ENCODE assay signal across 14 mouse cellular contexts in the genomic region with DNA sequence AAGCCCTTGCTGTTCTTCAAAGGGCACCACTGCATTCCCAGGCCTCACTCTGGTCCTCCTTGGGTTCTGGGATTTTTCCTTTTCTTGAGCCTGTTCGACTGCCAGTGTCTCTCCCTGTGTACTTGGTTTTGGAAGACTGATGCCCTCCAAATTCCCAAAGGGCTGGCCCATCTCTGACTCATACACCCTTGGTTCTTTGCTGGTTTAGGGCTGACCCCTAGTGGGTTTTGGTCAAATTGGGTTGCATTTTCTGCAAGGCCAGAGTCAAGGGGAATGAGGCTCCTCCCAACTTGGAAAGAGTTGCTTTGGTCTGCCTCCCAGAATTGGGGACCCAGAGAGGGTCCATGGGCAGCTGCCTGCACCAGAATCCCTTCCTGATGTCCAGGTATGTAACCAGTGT. TPM values are rescaled to one million over a fixed set of nuclear protein-coding genes. Genes with fewer than 3 reads are reported as not detected.
A peak's percentile ranks its signal among the peaks of the same experiment; 100 is the strongest.
DNase-seq lines count a peak whose midpoint lies in the region; TF ChIP-seq lines count a peak whose summit lies in the region.
"Had no signal": no experiment of that assay in that cellular context is flagged by ENCODE, and none has a peak within 500 bp of the region (broad histone marks: within the 10 kb centered on the region; RNA-seq: fewer than 3 reads in every experiment).

No protein-coding gene starts in this region.

- WGBS in cerebellum, adult 2 months, result 50% methylated on average over 1 of the region's 1 CpGs

- H3K4me1 ChIP-seq in cerebellum, adult 2 months (ENCODE audit: control insufficient read depth, insufficient read depth, low read length), result no peaks in the 10 kb centered on the region
- H3K4me1 ChIP-seq: midbrain, embryonic 15.5 days; neural tube, embryonic 13.5 days had no signal

- peak; percentile 24 for DNase-seq in gastrocnemius, adult 18-20 months (ENCODE audit: low spot score)
- no peak for DNase-seq in gastrocnemius, postnatal 10 days
- DNase-seq in layer of hippocampus, adult 2 months (ENCODE audit: low spot score in 2 of 2), result no peak
- DNase-seq in layer of hippocampus, adult 9-10 months (ENCODE audit: low spot score), result no peak
- DNase-seq in heart, postnatal 10 days, result peak; percentile 4 to 9
- peak; percentile 2 for DNase-seq in skeletal muscle tissue, adult 2 months (ENCODE audit: low read depth, low spot score)
- no peak for DNase-seq in left cerebral cortex, postnatal 25 days (ENCODE audit: low spot score in 2 of 2)
- DNase-seq in cerebellum, adult 2 months, result no peak
- DNase-seq: cerebellum, postnatal 25 days; thymus, postnatal 25 days had no signal

- TF ChIP-seq CTCF in layer of hippocampus, adult 2 months (conservative IDR thresholded peaks at IDR 0.05), result peak; percentile 48
- no peak for TF ChIP-seq CTCF in cerebellum, adult 2 months (IDR thresholded peaks at IDR 0.05; ENCODE audit: borderline replicate concordance, insufficient read depth, low read depth, low read length)

- intact Hi-C loops in heart, postnatal 10 days (cut with DNase I), result no loop called here
- intact Hi-C loops in left cerebral cortex, postnatal 25 days (cut with DNase I), result no loop called here

- peak overlapping the region; percentile 80; the same call in 1 of the 2 replicates for H3K27ac ChIP-seq in layer of hippocampus, adult 2 months
- H3K27ac ChIP-seq in cerebellum, adult 2 months (ENCODE audit: insufficient read depth, low read length), result no peak overlapping the region
- H3K27ac ChIP-seq: forebrain, embryonic 15.5 days; midbrain, embryonic 15.5 days; neural tube, embryonic 13.5 days had no signal

- no peak overlapping the region for H3K4me3 ChIP-seq in layer of hippocampus, adult 2 months
- no peak overlapping the region for H3K4me3 ChIP-seq in cerebellum, adult 2 months (replicated peaks; ENCODE audit: insufficient read depth, low read depth, low read length)
- H3K4me3 ChIP-seq: forebrain, embryonic 15.5 days; midbrain, embryonic 15.5 days; neural tube, embryonic 13.5 days had no signal

- TF ChIP-seq POLR2A in cerebellum, adult 2 months (IDR thresholded peaks at IDR 0.05; ENCODE audit: borderline replicate concordance, insufficient read depth, low read length), result no peak

- no peaks in the 10 kb centered on the region for H3K27me3 ChIP-seq in cerebellum, adult 2 months (ENCODE audit: control insufficient read depth, insufficient read depth, low read length)
- H3K27me3 ChIP-seq: forebrain, embryonic 15.5 days; midbrain, embryonic 15.5 days; neural tube, embryonic 13.5 days had no signal

RNA-seq across cellular contexts. Expression of a gene that starts 55.5 kb away (rescaled TPM):
- not detected for total RNA-seq in gastrocnemius, adult 18-20 months (2021)
- total RNA-seq in gastrocnemius, postnatal 10 days (2021), result not detected
- total RNA-seq in layer of hippocampus, adult 2 months (2021), result under 1 TPM; 0.59 to 0.96 TPM
- total RNA-seq in heart, postnatal 10 days (2021), result not detected
- total RNA-seq in left cerebral cortex, postnatal 25 days (2021), result under 1 TPM; 0.43 to 0.50 TPM
- 0.08 and 0.10 TPM in 2 replicates for polyA plus RNA-seq in cerebellum, adult 2 months (2012; rRNA removed)
- polyA plus RNA-seq: CD4-positive, CD25-positive, alpha-beta regulatory T cell, adult 4 months had no signal

Comparison
In these comparisons a context has a peak if more than half of its experiments do, and no peak if none do; other contexts are left out.
1. DNase-seq: peak in gastrocnemius, adult 18-20 months (single experiment), heart, postnatal 10 days (2 of 2) and skeletal muscle tissue, adult 2 months (single experiment); none in gastrocnemius, postnatal 10 days (single experiment), layer of hippocampus, adult 2 months (0 of 2), layer of hippocampus, adult 9-10 months (single experiment), left cerebral cortex, postnatal 25 days (0 of 2) and cerebellum, adult 2 months (0 of 2).